Mouse (Mus musculus): ENCODE results near the gene Kcnab1.

DNA sequence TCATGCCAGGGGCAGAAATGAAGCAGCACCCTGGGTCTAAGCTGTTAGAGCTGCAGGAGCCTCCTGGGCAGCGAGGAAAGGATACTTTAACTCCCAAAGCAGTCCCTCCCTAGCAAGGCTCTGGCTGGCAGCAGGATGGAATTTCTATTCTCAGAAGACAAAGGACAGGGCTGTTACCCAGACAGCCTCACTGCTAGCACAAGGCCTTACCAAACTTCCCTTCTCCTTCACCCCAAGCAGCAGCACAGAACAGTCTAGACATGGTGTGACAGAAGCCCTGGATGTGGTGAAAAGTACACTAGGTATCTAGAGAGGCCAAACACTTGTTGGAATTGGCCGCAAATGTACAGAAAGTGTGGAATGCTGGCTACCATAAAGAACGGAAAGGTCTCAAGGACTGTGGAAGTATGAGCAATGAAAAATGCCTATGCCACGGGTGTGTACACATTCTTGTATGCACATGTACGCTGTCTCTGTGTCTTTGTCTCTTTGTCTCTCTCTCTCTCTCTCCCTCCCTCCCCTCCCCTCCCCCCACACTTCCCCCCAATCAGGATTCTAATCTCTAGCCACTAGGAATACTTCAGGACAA, 264.5 kb downstream of the Kcnab1 start:
- TF ChIP-seq EP300 (IDR thresholded peaks at IDR 0.05; ENCODE audit: insufficient read depth, low read depth, low read length) (no peak), CTCF (IDR thresholded peaks at IDR 0.05) (no peak), POLR2A (IDR thresholded peaks at IDR 0.05; ENCODE audit: insufficient read depth, low read depth, low read length) (no peak)

Data from heart, adult 2 months (tissue).